Mouse (Mus musculus) CH12F3 (cell line): ENCODE measurements around the gene Olfr1087.
"Not testable (repeated sequence)": the region's sequence is repeated elsewhere in the genome, so short reads cannot be mapped to it uniquely, and the experiment has no call there.

Experiments
- in situ Hi-C: fragments of 300-500 bp; cut with MboI; formaldehyde crosslinking; loops from 2 replicates; pipeline ENCODE4 v1.14.3; 2020; ENCODE audit warnings: low sequenced_read_pairs

Olfr1087 gene

GRCm38 (mm10) chr2:86698295-86698694, at the start of gene Olfr1087:
Olfr1087 (minus strand) TSS chr2:86698395.
- in situ Hi-C loops, result no loop called here

DNA sequence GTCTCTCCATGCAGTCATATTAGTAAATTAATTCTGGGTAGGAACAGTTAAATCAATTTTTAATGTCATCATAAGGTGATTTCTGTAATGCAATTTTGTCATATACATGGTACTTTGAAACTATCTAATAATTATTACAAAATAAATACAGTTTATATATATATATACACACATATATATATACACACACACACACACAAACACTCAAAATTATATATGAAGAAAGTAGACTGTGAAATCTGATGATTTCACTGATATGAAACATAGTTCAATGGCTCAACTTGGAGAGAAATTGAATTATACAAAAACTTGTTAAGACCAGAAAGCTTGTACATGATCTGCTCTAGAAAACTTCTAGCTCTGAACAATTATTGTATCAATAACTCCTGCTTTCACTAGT, 35.4 kb upstream of the Olfr1087 start, which contains the start of gene Olfr1089:
Gene Olfr1089 (minus strand): TSS at position 101 of the 400 bp plus-strand sequence.
- in situ Hi-C loops, result no loop called here

DNA sequence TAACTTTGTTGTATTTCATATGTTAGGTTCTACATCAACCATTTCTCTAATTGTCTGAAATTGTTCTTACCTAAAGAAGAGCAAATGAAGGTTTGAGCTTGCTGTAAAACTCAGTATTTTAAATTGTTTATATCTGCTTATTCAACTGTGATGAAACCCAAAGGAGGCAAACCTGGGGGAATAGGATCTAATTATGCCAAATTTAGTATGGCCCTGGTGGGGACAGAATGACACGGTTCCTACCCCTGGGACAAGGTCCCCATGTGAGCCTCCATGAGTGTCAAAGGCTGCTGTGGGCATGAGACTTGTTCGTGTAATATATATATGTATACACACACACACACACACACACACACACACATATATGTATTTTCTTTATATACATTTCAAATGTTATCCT, 18.2 kb downstream of the Olfr1087 start, which contains the start of gene Olfr1086:
Gene Olfr1086 (minus strand): TSS at position 101 of the 400 bp plus-strand sequence.
- in situ Hi-C loops, result no loop called here

DNA sequence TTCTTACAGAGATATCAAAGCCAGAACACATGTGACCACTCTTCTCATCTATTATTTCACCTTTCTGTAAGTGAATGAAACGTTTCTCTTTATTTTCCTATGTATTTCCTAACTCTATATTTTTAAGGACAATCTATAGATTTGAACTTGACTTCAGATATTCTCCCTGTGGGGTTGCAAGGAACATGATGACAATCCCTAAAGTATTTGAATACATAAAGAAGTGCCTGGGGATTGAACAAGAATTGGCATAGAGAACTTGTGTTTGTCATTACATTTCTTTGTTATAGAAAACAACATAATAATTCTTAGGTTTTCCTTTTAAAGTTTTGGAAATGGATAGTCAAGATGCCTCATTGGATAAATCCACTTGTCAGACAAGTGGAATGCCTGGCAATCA, 36.3 kb downstream of the Olfr1087 start, which contains the start of gene Olfr1085:
Gene Olfr1085 (minus strand): TSS at position 101 of the 400 bp plus-strand sequence.
- in situ Hi-C loops, result no loop called here

GRCm38 (mm10) chr2:86639625-86640024, 58.6 kb downstream of the Olfr1087 start, which contains the start of gene Olfr1084:
Olfr1084 (minus strand) TSS chr2:86639725.
- in situ Hi-C loops, result not testable (repeated sequence)
